Mouse (Mus musculus) midbrain, embryonic 16.5 days (tissue): ENCODE results near the gene Trim7. TPM values are rescaled to one million over a fixed set of nuclear protein-coding genes. Genes with fewer than 3 reads are reported as not detected.
A peak's percentile ranks its signal among the peaks of the same experiment; 100 is the strongest.

ENCODE experiments used
- ATAC-seq: fragments of 200-750 bp; cut with Nextera tagmentation; 2 replicates; pipeline ENCODE4 v1.8.0; 2017; ENCODE audit warnings: moderate TSS enrichment
- H3K27ac ChIP-seq: fragments of 300-500 bp; sonication (generic); 2 replicates; pipeline ENCODE4 v1.5.1; 2014; ENCODE audit warnings: mild to moderate bottlenecking, low read length, mixed read lengths
- H3K27me3 ChIP-seq: fragments of 300-500 bp; sonication (generic); 2 replicates; pipeline ENCODE4 v1.6.1; 2014; ENCODE audit warnings: low read depth, low read length, mixed read lengths; ENCODE audit not compliant: control insufficient read depth, insufficient read depth
- H3K36me3 ChIP-seq: fragments of 300-500 bp; sonication (generic); 2 replicates; pipeline ENCODE4 v1.6.1; 2014; ENCODE audit warnings: mild to moderate bottlenecking, low read length, moderate library complexity, mixed read lengths; ENCODE audit not compliant: control insufficient read depth, insufficient read depth
- H3K4me1 ChIP-seq: fragments of 300-500 bp; sonication (generic); 2 replicates; pipeline ENCODE4 v1.6.1; 2014; ENCODE audit warnings: mild to moderate bottlenecking, low read length, mixed read lengths; ENCODE audit not compliant: control insufficient read depth, insufficient read depth
- H3K4me2 ChIP-seq: fragments of 300-500 bp; sonication (generic); 2 replicates; pipeline ENCODE4 v1.6.1; 2014; ENCODE audit warnings: mild to moderate bottlenecking, low read length, mixed read lengths
- H3K4me3 ChIP-seq: fragments of 300-500 bp; sonication (generic); 2 replicates; pipeline ENCODE4 v1.5.1; 2014; ENCODE audit warnings: low read depth, mild to moderate bottlenecking, low read length, moderate library complexity, mixed read lengths
- H3K9ac ChIP-seq: fragments of 300-500 bp; sonication (generic); 2 replicates; pipeline ENCODE4 v1.6.1; 2014; ENCODE audit warnings: low read depth, low read length, mixed read lengths
- H3K9me3 ChIP-seq: fragments of 300-500 bp; sonication (generic); replicated peaks from 2 replicates; pipeline ENCODE4 v1.6.1; 2014; ENCODE audit warnings: mild to moderate bottlenecking, low read length, mixed read lengths; ENCODE audit not compliant: control insufficient read depth, poor library complexity, severe bottlenecking
- WGBS: fragments of 180-500 bp; shearing (Covaris S2); extraction: QIAGEN DNeasy Blood & Tissue Kit; methylation state at CpG from one replicate; pipeline ENCODE4 v1.1.7; 2014; 5-methylcytosine and 5-hydroxymethylcytosine counted together
- polyA plus RNA-seq: library from polyadenylated mRNA; unstranded; fragments of >200 nt; fragmentation: Nextera tagmentation; extraction: Ambion mirVana; gene quantifications from 2 replicates; pipeline ENCODE4 v1.2.1, GENCODE M21; 2015

Trim7 gene
- polyA plus RNA-seq, 1 experiment from 2014 or later = 3.6 TPM

GRCm38 (mm10) chr11:48798984-48799920 lies 26.7 kb upstream of the Trim7 start:
- Histone ChIP-seq H3K4me2 (peak overlapping the region; percentile 83), H3K9me3 (no peaks in the 10 kb centered on the region), H3K4me3 (peak overlapping the region; percentile 86), H3K27me3 (no peaks in the 10 kb centered on the region), H3K27ac (peak overlapping the region; percentile 98), H3K36me3 (peaks cover 10% of the 10 kb centered on the region), H3K9ac (peak overlapping the region; percentile 86), H3K4me1 (peaks cover 32% of the 10 kb centered on the region)
- peak; percentile 13 for ATAC-seq
- 10% methylated on average over 18 of the region's 18 CpGs for WGBS

DNA sequence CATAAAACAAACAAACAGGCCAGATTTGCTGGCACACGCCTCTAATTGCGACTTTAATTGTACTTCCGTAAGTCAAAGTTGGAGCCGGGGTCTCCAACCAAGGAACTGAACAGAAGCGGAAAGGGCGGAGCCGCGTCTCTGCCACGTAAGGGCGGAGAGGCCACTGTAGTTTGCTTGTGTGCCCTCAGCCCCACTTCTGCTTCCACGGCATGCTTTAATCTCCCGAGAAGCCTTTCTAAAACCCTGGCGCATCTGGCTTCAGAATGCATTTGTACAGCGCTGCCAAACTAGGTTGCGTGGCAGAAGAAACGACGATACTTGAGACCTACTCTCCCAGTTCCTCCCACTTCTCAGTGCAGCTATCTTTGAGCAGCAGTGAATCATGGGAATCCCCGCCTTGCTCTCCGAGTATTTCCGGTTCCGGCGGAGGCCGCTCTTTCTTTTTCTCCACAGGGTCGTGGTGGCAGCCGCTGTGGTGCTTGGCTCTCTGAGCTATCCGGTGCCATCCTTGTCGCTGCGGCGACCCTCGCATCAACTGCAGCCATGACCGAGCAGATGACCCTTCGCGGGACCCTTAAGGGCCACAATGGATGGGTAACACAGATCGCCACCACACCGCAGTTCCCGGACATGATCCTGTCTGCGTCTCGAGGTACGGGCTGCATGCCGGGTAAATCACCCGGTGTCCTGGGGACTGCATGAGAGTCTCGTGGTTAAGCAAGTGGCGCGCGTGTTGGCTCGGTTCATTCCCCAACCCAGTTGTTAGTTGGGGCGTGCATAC lies 25.8 kb upstream of the Trim7 start, which contains the start of gene Rack1:
Gene Rack1 (plus strand): TSS at position 412 of the 781 bp plus-strand sequence.
- no peaks in the 10 kb centered on the region for H3K27me3 ChIP-seq
- H3K36me3 ChIP-seq = peaks cover 15% of the 10 kb centered on the region
- ATAC-seq = peak; percentile 92
- peak within 1 kb of the TSS; percentile 86 for H3K9ac ChIP-seq
- peak within 1 kb of the TSS; percentile 86 for H3K4me3 ChIP-seq
- peak within 1 kb of the TSS; percentile 98 for H3K27ac ChIP-seq
- H3K9me3 ChIP-seq = no peaks in the 10 kb centered on the region
- WGBS = under 1% methylated on average over 47 of the region's 47 CpGs
- peak within 1 kb of the TSS; percentile 83 for H3K4me2 ChIP-seq
- peaks cover 32% of the 10 kb centered on the region for H3K4me1 ChIP-seq

DNA sequence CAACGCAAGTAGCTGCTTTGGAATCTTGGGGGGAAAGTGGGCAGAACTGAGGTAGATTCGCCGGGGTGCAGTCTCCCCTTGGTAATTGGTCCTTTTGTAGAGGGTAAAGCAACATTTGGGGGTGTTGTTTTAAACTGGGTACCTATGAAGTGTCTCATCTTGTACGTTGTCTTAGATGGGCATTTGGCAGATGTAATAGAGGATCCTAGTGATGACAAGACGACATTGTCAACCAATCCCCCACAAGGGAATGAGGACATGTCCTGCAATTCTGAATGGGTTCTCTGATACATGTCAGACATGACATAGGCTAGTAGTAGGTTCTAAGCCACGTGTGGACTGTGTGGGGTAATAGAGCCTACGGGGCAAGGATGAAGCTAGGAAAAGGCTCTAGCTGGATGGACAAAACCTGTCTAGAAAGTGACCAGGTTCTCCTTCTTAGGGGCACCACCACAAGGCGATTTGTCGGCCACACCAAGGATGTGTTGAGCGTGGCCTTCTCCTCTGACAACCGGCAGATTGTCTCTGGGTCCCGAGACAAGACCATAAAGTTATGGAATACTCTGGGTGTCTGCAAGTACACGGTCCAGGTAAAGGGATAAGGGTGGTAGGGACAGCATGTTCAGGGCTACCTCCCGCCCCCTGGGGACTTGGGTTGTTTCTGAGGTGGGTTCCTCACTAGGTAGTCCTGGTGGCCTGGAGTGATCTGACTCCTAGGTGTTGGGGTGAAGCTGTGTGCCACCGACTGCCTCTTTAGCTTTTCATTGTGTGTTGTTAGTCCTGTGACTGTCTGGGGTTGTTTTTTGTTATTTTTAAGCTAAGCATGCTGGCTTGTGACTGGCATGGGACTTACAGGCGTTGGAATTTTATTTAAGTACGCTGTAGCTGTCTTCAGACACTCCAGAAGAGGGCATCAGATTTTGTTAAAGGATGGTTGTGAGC lies 23.8 kb upstream of the Trim7 start:
- H3K9me3 ChIP-seq = no peaks in the 10 kb centered on the region
- H3K4me3 ChIP-seq = peak overlapping the region; percentile 86; the same call in 1 of the 2 replicates
- H3K4me1 ChIP-seq = peaks cover 32% of the 10 kb centered on the region
- peaks cover 32% of the 10 kb centered on the region for H3K36me3 ChIP-seq
- H3K9ac ChIP-seq = peak overlapping the region; percentile 86
- no peaks in the 10 kb centered on the region for H3K27me3 ChIP-seq
- ATAC-seq = no peak
- H3K27ac ChIP-seq = no peak overlapping the region
- H3K4me2 ChIP-seq = peak overlapping the region; percentile 83
- WGBS = 83% methylated on average over 17 of the region's 17 CpGs

DNA sequence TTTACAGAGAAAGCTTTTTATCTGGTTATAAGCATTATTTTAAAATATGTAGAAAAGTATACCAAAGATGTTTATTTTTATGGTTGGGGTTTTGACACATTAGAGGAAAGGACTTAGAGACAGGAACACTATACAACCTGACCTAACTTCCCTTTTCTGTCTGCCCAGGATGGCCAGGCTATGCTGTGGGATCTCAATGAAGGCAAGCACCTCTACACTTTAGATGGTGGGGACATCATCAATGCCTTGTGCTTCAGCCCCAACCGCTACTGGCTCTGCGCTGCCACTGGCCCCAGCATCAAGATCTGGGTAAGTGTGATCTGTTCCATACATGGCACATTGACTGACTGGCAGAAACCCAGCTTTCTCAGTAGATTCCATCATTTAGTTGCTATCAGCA lies 22.0 kb upstream of the Trim7 start:
- WGBS = 98% methylated on average over 2 of the region's 2 CpGs
- Histone ChIP-seq H3K9me3 (no peaks in the 10 kb centered on the region), H3K27ac (no peak overlapping the region), H3K9ac (no peak overlapping the region), H3K4me3 (no peak overlapping the region), H3K4me1 (peaks cover 19% of the 10 kb centered on the region), H3K4me2 (no peak overlapping the region), H3K27me3 (no peaks in the 10 kb centered on the region), H3K36me3 (peaks cover 44% of the 10 kb centered on the region)
- no peak for ATAC-seq

- WGBS = 88% methylated on average over 2 of the region's 2 CpGs
Observed at GRCm38 (mm10) chr11:48804922-48805321, 21.0 kb upstream of the Trim7 start.

DNA sequence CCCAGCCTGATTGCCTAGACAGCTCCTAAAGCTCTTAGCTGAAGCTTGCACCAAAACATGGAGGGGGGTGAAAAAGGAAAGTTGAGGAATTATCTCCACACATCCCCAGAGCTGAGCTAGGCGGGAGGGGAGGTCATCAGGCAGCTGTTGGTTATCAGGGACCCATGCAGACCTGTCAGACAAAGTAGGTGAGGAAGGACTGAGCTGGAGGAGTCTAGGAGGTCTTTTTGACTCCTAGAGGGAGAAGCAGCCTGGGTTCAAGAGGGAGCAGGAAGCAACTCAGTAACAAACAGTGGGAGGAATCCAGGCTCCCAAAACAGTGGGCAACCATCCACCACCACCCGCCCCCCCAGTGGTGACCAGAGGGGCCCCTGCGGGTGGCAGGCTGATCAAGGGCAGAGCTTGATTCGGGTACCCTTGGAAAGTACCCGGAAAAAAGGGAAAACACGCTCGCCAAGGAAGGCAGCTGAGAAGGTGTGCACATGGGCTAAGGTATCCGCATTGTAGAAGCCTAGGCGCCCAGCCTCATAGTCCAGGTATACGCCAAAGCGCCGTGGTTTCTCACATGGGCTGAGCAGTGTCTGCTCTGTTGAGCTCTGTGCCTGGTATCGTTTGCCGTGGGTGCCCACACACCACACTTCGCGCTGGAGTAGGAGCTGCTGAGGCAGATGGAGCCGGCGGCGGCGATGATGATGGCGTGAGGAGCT lies 18.9 kb upstream of the Trim7 start:
- Histone ChIP-seq H3K4me1 (peaks cover 7% of the 10 kb centered on the region), H3K4me3 (no peak overlapping the region), H3K9ac (no peak overlapping the region), H3K9me3 (no peaks in the 10 kb centered on the region), H3K27ac (no peak overlapping the region), H3K4me2 (no peak overlapping the region), H3K36me3 (peaks cover 55% of the 10 kb centered on the region), H3K27me3 (no peaks in the 10 kb centered on the region)
- peak; percentile 36; the same call in 1 of the 2 replicates for ATAC-seq
- WGBS = 69% methylated on average over 21 of the region's 21 CpGs

More at GRCm38 (mm10) chr11:48804922-48805321, 21.0 kb upstream of the Trim7 start:
- Histone ChIP-seq H3K27me3 (no peaks in the 10 kb centered on the region), H3K36me3 (peaks cover 48% of the 10 kb centered on the region), H3K4me3 (no peak overlapping the region), H3K4me1 (peaks cover 18% of the 10 kb centered on the region), H3K9ac (no peak overlapping the region), H3K27ac (no peak overlapping the region), H3K4me2 (no peak overlapping the region), H3K9me3 (no peaks in the 10 kb centered on the region)
- ATAC-seq = no peak

GRCm38 (mm10) chr11:48807563-48808303 lies 18.2 kb upstream of the Trim7 start:
- Histone ChIP-seq H3K36me3 (peaks cover 56% of the 10 kb centered on the region), H3K27ac (no peak overlapping the region), H3K27me3 (no peaks in the 10 kb centered on the region), H3K4me1 (no peaks in the 10 kb centered on the region), H3K4me2 (no peak overlapping the region), H3K4me3 (no peak overlapping the region), H3K9ac (no peak overlapping the region), H3K9me3 (no peaks in the 10 kb centered on the region)
- 0 out of 2 replicates have a peak, but pooled peaks have one; percentile 13 for ATAC-seq
- WGBS = 71% methylated on average over 14 of the region's 14 CpGs
